Comparison of ENCODE assay signal across 33 mouse cellular contexts in the genomic region with DNA sequence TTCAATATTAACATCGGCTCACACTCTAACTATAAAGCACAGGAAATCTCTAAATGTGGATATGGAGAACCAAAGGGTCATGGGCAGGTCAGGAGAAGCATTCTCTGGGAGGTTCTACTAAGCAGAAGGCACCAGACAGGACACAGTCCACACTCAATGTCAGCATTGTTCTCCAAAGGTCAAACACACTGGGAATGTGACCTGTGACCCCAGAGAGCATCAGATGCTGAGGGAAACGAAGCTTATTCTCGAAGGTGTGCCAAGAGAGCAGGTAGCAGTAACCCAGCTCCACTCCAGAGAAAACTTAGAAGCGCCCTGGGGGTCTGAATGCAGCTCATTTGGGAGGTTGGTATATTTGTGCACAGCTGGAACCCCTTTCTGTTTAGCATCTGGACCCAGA.
DNase-seq lines count a peak whose midpoint lies in the region; ATAC-seq and TF ChIP-seq lines count a peak whose summit lies in the region.
"Had no signal": no experiment of that assay in that cellular context is flagged by ENCODE, and none has a peak within 500 bp of the region (broad histone marks: within the 10 kb centered on the region; RNA-seq: fewer than 3 reads in every experiment).

No protein-coding gene starts in this region.

- no peaks in the 10 kb centered on the region for H3K27me3 ChIP-seq in kidney, adult 2 months (replicated peaks; ENCODE audit: control insufficient read depth, insufficient read depth, low read length)
- no peaks in the 10 kb centered on the region for H3K27me3 ChIP-seq in embryonic facial prominence, embryonic 11.5 days (ENCODE audit: control insufficient read depth, insufficient read depth, low read length)
- H3K27me3 ChIP-seq: CH12.LX; embryonic facial prominence, embryonic 12.5 days; forebrain, embryonic 15.5 days; hindbrain, embryonic 15.5 days; midbrain, embryonic 13.5 days had no signal

- TF ChIP-seq CTCF in kidney, adult 2 months (conservative IDR thresholded peaks at IDR 0.05; ENCODE audit: insufficient read depth, insufficient read length, low read depth, low read length): no peak

- H3K9ac ChIP-seq in embryonic facial prominence, embryonic 11.5 days (replicated peaks; ENCODE audit: low read length): no peak overlapping the region
- H3K9ac ChIP-seq: embryonic facial prominence, embryonic 12.5 days; forebrain, embryonic 15.5 days; hindbrain, embryonic 15.5 days; liver, embryonic 14.5 days; midbrain, embryonic 13.5 days had no signal

- WGBS in kidney, adult 2 months: 47% methylated on average over 4 of the region's 4 CpGs
- 20% methylated on average over 4 of the region's 4 CpGs for WGBS in embryonic facial prominence, embryonic 11.5 days

- H3K4me3 ChIP-seq in kidney, adult 2 months (ENCODE audit: insufficient read depth, low read depth, low read length): no peak overlapping the region
- no peak overlapping the region for H3K4me3 ChIP-seq in embryonic facial prominence, embryonic 11.5 days (ENCODE audit: low read depth, low read length)
- H3K4me3 ChIP-seq: embryonic facial prominence, embryonic 12.5 days; forebrain, embryonic 10.5 days; forebrain, embryonic 15.5 days; heart, embryonic 10.5 days; hindbrain, embryonic 15.5 days; midbrain, embryonic 13.5 days had no signal

- H3K36me3 ChIP-seq in kidney, adult 2 months (ENCODE audit: control insufficient read depth, insufficient read depth, low read length): no peaks in the 10 kb centered on the region
- H3K36me3 ChIP-seq in embryonic facial prominence, embryonic 11.5 days (replicated peaks; ENCODE audit: control insufficient read depth, insufficient read depth, low read depth, low read length): no peaks in the 10 kb centered on the region
- H3K36me3 ChIP-seq: embryonic facial prominence, embryonic 12.5 days; forebrain, embryonic 10.5 days; forebrain, embryonic 15.5 days; midbrain, embryonic 13.5 days had no signal

- peak; percentile 64 for DNase-seq in embryo, embryonic 10 days (ENCODE audit: low spot score)
- no peak for DNase-seq in embryo, embryonic 11 days
- peak; percentile 35 for DNase-seq in kidney, adult 2 months
- DNase-seq in kidney, adult 18-20 months: no peak
- DNase-seq in embryonic facial prominence, embryonic 11.5 days (ENCODE audit: low spot score): peak; percentile 43
- no peak for DNase-seq in urinary bladder, postnatal 4 days (ENCODE audit: low spot score in 2 of 2)
- DNase-seq in adrenal gland, adult 8-10 months: no peak
- DNase-seq: adrenal gland, postnatal 10 days; cerebellum, adult 11 months; cerebellum, adult 9-10 months; cerebellum, postnatal 36 days; gastrocnemius, postnatal 10 days; heart, postnatal 4 days; kidney, postnatal 10 days; layer of hippocampus, postnatal 36 days; left cerebral cortex, postnatal 4 days; liver; lung, adult 2 months; lung, postnatal 10 days; retina, postnatal 1 day; right cerebral cortex, postnatal 14 days; thymus, adult 18-20 months; thymus, postnatal 36 days had no signal

- no peak for TF ChIP-seq POLR2A in kidney, adult 2 months (IDR thresholded peaks at IDR 0.05; ENCODE audit: low read depth, low read length)

- H3K4me1 ChIP-seq in kidney, adult 2 months (ENCODE audit: control insufficient read depth, insufficient read depth, low read length): peaks cover 9% of the 10 kb centered on the region
- no peaks in the 10 kb centered on the region for H3K4me1 ChIP-seq in embryonic facial prominence, embryonic 11.5 days (ENCODE audit: control insufficient read depth, insufficient read depth, low read length)

- H3K9me3 ChIP-seq in embryonic facial prominence, embryonic 11.5 days (replicated peaks; ENCODE audit: control insufficient read depth, low read length): no peaks in the 10 kb centered on the region
- H3K9me3 ChIP-seq: heart, embryonic 10.5 days; hindbrain, embryonic 15.5 days; midbrain, embryonic 13.5 days had no signal

- no peak overlapping the region for H3K4me2 ChIP-seq in embryonic facial prominence, embryonic 11.5 days (ENCODE audit: low read depth, low read length)
- H3K4me2 ChIP-seq: embryonic facial prominence, embryonic 12.5 days; forebrain, embryonic 15.5 days; hindbrain, embryonic 15.5 days; midbrain, embryonic 13.5 days had no signal

- no peak overlapping the region for H3K27ac ChIP-seq in kidney, adult 2 months (ENCODE audit: insufficient read depth, low read depth, low read length)
- no peak overlapping the region for H3K27ac ChIP-seq in embryonic facial prominence, embryonic 11.5 days (replicated peaks; ENCODE audit: low read depth, low read length)
- H3K27ac ChIP-seq: embryonic facial prominence, embryonic 12.5 days; forebrain, embryonic 10.5 days; forebrain, embryonic 15.5 days; heart, embryonic 10.5 days; hindbrain, embryonic 15.5 days; liver, embryonic 14.5 days; macrophage; midbrain, embryonic 13.5 days had no signal

- ATAC-seq in embryonic facial prominence, embryonic 11.5 days (replicated peaks; ENCODE audit: insufficient number of reproducible peaks, low FRiP score, low TSS enrichment, low read depth): no peak
- ATAC-seq: forebrain, embryonic 15.5 days; inflammation-experienced regulatory T-cells, adult 6 months; midbrain, embryonic 13.5 days had no signal

Comparison
In these comparisons a context has a peak if more than half of its experiments do, and no peak if none do; other contexts are left out.
1. DNase-seq: peak in embryo, embryonic 10 days (single experiment), kidney, adult 2 months (single experiment) and embryonic facial prominence, embryonic 11.5 days (single experiment); none in embryo, embryonic 11 days (single experiment), kidney, adult 18-20 months (single experiment), urinary bladder, postnatal 4 days (0 of 2) and adrenal gland, adult 8-10 months (single experiment).